Mouse (Mus musculus) lung, adult 18-20 months (tissue): Measurements from ENCODE around the gene Tenm1.

Experiments used
- DNase-seq, 2 experiments: peaks; one replicate each; pipeline ENCODE4 v3.0.0; 2022; ENCODE audit warnings: mixed read lengths in 2 of 2

The Tenm1 gene

DNA sequence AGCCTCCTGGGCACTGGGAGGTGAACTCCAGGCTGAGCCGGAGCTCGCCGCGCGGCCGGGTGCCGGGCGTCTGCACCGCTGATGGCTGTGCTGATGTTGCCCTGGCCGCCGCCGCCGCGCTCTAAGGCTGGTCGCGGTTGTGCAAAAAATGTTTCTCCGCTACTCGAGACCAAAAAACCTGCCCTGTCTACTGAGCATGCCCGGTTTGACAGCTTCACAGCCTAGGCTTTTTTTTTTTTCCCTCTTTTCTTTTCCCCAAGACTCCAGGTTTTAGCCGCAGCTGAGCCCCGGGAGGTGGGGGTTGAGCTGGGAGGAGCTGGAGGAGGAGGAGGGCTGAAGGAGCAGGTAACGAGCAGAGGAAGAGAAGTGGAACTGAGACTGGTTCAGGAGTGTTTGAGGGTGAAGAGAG lies at the start of gene Tenm1:
Gene Tenm1, minus strand, starts transcription at position 272 of the 409 bp plus-strand sequence.
- DNase-seq = no peak

DNA sequence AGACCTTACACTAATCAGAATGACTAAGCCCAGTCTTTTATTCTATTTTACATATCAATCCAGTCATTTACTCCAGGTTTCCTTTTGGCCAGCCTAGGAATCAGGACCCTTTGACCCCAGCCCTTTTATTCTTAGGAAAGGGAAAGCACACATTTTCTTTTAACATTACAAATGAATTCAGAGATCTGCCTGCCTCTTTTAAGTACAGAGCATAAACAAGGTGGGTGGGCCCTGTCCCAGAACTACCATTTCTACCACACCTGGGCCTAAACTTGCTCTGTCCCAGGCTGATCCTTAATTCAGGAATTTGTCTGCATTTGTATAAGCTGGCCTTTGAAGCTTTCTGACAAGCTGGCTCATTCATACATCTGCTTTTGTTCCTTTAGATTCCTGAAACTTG lies 38.4 kb upstream of the Tenm1 start:
- DNase-seq = no peak

DNA sequence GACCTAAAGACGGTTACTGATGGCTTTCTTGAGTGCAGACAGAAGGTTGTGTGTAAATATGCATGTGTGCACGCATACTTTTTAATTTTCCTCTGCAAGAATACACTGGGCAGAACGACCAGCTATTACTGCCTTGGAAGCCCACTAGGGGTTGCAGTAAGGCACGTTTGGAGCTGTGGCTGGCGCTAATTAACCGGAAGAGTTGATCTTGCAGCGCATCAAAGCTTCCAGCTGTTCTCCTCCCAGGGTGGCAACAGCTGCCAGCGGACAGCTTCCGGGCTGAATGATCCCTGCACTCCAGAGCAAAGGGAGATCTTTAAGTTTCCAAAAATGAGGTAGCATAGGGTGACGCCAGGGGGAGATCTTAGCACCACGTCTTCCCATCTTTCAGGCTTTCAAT lies 1.7 kb upstream of the Tenm1 start:
- DNase-seq = no peak

DNA sequence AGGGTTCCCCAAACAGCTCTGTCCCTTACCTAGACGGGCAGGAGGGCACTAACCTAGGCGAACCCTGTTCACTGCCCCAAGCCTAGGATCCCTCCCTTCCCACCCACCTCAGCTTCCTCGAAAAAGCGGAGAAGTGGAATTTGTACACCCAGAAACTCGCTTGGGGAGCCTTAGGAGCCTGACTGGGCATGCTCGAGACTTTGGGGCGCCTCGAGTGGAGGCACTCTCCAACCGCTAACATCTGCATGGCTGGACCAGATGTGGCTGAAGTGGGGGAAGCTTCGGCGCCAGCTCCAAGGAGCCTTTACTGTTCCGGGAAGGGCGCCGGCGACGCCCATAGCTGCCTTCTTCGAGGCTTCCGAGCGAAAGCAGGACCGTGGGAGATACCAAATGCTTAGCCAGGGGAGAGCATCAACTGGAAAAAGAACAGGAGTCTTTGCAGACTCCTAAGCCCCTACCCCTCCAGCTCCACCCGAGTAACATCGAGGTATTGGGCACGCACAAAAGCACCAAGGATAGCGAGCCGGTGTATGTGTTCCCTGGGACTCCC lies 1.1 kb upstream of the Tenm1 start:
- no peak for DNase-seq

DNA sequence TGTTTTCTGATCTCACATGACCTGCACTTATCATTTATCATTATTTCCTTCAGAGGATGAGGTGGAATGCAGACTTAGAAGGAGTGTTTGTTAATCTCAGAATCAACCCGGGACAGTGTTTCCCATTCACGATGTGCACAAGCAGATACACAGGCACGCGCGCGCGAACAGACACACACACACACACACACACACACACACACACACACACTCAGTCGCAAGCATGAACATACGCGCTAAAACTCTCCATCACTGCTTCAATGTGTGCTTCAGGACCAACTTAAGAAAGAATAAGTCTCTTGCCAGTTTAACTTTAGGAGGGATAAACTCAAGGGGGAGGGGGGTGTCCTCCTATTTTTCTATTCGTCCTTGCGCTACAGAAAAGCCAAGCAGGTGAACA lies 411 bp upstream of the Tenm1 start:
- DNase-seq = no peak

DNA sequence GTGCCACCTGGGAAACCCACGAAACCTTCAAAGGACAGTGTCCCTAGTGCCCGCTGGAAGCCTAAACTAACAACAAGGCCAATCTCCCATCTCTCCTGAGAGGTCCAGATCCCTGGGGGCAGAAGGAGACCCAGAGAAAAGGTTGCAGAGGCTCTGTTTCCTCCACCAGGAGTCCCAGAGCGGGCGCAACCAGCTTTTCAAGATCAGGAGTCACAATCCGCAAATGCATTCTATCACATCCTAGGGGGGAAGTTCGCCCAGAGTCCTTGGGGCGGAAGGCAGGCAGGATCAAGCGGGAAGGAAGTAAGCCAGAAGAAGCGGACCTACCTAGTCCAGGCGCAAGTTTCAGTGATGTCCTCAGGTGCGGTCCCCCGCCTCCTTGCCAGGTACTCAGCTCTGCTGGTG lies 963 bp downstream of the Tenm1 start:
- DNase-seq = no peak

DNA sequence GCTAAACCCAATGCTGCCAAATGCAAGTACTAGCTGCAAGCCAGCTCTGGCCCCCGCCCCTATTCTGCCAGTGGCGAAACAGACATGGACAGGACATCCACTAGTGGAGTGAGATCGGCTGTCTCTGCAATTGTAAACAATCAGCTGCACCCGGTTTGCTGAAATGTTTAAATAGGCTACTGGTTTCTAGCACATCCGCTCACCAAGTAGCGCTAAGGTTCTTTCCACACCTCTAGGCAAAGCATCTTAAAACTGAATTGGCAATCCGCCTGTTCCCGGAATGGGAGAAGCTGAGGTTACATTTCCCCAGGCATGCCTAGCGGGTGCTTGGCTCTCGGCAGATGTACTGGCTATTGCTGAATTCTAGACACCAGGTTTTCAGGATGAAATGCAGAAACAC lies 1.8 kb downstream of the Tenm1 start:
- DNase-seq = no peak

DNA sequence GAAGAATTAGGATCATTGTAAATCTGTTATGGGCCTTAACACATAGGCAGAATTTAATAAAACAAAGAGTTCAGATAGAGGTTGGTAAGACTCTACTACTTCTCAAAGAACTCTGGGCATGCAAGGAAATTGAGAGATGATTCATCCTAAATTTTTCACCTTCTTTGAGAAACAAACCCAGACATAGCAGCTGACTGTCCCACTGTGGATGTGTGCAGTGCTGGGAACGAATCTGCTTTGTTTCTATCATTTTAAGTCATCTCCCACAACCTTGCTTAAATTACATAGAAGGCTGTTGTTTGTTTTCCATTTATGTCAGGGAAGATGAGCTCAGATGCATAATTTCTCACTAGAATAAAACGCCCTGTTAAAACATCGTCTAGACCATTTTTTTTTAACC lies 31.0 kb downstream of the Tenm1 start:
- no peak for DNase-seq

DNA sequence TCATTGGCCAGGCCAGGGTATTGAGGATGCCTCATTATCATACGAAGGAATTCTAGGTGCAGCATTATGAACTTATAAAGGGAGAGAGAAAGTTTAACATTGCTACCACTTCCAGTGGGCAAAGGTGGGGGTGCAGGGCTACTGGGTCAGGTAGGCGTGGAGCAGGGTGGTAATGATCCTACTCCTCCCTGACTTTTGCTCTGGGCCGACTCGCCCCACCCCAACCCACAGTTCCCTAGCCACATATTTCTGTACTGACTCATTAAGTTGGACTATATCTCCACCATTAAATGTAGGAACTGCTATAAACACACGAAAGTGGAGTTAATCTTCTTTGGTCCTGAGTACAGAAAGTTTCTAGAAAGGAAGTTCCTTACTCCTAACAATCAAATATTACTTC lies 40.8 kb downstream of the Tenm1 start:
- DNase-seq = no peak

DNA sequence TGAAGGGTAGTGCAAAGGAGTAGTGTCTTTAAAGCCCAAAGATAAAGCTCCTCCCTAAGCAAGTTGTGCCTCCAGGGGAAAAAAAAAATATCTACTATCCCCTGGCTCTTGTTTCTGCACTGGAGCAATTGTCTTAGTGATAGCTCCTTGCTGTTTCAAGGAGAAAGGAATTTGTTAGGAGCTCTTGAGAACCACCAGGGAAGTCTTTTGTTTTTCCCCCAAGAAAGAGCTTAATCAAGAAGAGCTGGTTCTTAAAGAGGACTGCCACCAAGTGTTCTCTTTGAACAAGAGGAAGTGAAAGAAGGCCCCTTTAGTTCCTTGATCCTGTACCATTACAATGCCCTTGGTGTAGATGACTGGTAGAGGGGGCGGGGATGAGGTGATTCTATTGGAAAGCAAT lies 56.4 kb downstream of the Tenm1 start:
- DNase-seq = no peak

DNA sequence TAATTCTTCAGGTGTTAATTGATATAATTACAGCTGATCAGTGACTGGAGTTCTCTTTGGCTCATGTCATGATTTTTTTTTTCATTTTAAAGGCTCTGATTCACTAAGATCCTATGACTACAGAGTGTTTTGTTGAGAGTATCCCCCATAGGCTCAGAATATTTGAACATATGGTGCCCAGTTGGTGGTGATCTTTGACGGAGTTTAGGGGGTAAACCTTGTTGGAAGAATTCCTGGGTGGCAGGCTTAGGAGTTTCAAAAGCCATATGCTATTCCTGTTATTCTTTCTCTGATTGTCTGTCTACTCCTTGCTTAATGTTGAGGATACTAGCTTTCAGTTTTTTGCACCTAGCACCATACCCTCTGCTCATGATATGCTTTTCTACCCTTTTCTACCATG lies 109.6 kb downstream of the Tenm1 start:
- no peak for DNase-seq

DNA sequence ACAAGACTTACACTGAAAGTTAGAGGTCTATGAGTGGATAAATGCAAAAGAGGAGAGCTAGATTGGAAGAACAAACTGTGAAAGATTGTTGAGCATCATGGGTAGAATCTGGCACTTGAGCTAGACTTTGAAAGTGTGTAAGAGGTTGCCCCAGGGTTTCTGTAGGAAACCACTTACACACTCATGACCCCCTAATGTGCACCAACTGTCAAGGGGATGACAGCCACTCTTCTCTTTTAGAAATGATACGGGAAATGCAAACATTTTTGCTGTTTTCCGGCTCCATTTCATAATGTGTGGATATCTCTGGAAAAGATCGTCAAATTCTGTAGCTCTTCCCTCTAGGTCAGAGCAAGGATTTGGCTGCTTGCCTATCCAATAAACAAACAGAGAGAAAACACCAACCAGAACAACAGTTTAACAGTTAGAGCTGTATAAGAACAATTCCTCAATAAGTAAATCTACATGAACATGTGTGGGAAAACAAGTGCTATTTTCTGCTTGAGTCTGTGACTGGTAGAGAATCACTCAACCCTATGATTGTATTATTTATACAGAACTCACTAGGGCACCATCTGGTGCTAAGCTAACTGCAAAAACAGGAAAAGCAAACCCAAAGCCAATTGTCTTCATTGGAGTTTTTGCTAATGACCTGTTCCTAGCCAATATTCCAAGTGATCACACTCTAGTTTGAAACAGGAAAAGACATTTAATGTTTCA lies 111.0 kb downstream of the Tenm1 start:
- DNase-seq = no peak

DNA sequence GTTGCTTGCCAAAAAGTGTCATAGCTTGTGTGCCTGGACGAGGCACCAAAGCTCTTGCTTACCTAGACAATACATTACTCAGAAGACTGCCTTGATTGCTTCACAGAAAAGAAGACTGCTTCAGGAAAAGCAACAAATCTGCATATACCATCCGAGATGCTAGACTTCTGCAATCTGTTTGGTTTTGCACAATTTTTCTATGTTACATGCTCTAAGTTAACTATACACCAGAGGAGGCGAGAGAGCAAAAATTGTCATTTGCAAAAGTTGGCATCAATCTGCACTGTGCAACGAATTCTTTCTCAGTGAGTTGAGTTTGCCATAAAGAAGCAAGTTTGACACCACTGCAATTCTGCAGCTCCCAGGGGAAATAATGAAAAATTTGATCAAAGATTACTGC lies 193.1 kb downstream of the Tenm1 start:
- no peak for DNase-seq

DNA sequence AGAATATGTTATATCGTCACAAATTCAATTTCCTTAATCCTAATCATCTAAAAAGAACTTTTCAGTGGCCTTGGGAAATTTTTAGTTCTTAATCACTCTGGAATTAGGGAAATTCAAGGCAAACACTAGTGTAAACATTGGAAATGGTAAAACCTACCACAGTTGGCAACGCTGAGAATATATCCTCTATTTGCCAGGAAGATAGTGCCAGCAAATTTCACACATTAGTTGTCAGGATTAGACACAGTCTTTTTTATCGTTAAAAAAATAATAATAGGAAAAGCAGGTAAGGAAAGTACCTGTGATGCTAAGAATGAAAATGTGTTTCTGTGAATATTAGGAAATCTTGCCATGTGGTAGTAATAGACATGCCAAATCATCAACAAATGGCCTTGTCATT lies 223.9 kb downstream of the Tenm1 start:
- no peak for DNase-seq

DNA sequence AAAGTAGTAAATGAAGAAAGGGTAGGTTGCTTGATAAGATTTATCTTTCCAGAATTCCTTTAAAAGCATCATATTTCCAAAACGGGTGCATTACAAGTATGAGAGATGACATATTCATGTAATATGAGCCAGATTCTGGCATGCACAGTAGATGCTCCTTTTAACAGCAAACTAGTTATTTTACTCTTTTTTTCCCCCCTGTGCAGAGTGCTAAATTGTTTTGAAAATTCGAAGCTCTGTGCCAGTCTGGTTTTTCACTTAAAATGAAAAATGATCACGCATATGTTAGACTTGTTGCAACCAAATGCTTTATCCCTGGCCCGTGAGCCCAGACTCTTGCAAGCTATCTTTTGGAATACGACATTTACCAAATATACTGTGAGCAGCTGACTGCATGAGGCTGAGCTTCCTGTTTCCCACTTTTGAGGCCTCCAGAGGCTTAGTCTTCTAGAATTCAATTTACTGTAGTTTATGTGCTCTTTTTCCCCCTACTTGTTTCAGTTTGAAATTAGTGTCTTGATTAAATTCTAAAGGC lies 226.6 kb downstream of the Tenm1 start:
- DNase-seq = no peak

DNA sequence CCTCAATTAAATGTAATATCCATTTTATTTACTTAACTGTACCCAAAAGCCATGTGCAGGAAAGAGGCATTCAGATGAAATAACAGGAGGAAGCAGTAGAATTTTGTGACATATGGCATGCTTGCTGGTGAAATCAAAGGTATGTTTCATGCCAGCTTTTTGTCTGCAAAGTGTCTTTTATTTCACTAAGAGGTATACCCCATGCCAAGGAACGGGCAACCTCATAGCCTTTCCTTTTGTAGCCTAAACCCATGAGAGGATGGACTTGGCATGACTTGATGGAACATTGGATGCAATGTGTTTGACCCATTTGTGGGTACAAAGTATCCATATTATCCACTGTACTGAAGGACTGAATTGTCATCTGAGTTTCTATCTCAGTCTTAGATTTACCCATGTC lies 246.0 kb downstream of the Tenm1 start:
- DNase-seq = no peak

DNA sequence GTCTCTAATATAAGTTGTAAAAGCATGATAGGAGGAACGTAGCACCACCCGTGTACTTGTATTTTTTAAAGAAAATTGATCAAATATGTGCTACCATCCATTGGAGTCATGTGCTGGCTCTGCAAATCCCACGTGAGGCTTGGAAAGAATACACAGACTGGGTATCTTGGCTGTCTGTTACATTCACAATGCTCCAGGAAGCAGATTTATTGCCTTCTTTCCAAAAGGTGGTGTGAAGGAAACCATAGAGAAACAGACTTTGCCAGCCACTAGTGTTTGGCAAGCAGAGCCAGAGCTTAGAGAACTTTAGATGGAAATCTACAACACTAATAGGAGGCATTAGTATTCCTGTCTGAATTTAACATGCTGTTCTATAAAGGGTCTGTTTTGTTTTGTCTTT lies 277.4 kb downstream of the Tenm1 start:
- DNase-seq = no peak

DNA sequence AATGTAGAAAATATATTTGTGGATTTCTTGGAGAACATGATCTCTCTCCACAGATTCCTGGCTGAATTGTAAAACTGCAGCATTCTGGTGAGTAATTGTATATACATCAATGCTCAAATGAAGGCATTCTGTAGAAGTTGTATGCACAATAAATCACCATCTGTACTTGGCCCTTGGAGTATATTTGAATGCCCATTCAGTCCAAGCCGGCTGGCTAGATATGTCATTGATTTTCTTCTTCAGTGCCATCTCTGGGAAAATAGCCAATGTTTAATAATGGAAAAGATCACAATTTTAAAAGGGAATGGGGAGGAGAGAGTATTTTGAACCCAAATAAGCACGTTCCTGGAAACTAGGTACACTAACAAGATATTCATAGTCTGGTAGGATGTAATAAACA lies 299.2 kb downstream of the Tenm1 start:
- DNase-seq = no peak

DNA sequence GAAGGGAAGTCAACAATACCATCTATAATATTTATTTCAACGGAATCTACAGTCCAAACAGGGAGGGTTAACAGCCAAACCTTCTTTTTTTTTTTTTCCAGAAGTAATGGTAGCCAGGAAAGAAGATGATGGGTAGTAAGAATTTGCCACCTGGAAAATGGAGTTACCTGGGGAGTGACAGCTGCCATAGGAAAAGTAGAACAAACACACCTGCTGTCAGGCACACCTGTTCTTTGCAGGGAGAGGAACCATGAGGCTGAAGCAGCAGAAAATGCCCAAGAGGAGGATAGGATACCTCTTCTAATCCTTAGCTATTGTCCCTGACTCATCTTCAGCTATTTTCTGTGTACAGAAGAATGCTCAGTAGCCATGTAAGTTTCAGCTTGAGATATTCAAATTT lies 306.4 kb downstream of the Tenm1 start:
- no peak for DNase-seq

DNA sequence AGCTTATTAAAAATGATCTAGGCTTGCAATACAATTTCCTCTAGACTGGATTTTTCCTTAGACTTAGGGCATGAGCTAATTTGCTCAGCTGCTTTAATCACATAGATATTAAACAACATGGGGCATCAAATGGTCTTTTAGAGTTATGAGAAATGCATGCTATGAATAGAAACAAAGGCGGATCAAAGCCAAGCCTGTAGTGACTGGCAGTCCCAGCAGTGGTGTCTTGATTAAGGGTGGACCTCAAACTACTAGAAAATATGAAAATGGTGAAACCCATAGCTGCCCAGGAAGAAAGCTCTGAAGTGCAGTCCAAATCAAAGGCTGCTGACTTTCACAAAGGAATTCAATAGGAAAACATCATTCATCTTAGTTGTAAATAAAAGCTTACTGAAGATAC lies 306.9 kb downstream of the Tenm1 start:
- DNase-seq = no peak

DNA sequence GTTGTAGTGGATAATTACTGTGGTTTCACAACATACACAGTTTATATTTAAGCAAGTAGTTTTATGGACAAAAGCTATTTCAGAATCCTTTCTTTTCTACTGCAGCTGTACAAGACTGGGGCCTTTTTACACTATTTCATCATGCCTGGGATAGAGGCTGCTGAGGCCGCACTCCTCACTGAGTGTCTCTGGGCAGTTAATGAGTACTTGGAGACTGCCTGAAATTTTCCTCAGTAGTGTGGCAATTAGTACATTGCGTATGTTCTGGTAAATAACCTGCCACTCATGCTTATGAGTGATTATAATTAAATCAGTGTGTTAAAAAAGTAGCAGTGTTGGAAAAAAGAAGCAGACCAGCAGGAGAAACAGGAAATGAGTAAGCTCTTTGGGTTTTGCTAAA lies 442.8 kb downstream of the Tenm1 start:
- DNase-seq = no peak

DNA sequence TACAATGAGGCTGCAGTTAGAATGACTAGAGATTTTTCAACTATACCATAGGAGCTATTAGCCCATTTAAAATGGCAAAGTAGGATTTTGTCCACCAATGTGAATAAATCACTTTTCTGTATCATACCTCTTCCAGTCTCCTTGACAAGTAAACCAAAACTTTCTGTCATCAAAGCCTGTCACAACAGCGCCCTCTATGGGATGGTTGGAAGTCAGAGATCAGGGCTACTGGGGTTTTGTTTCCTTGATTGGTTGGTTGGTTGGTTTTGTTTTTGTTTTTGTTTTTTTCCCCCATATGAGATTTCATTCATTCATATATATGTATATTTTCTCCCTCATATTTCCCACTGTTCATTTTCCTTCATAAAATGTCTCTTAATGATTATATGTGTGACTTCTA lies 455.4 kb downstream of the Tenm1 start:
- peak in 1 of 2 experiments; percentile 1 for DNase-seq

DNA sequence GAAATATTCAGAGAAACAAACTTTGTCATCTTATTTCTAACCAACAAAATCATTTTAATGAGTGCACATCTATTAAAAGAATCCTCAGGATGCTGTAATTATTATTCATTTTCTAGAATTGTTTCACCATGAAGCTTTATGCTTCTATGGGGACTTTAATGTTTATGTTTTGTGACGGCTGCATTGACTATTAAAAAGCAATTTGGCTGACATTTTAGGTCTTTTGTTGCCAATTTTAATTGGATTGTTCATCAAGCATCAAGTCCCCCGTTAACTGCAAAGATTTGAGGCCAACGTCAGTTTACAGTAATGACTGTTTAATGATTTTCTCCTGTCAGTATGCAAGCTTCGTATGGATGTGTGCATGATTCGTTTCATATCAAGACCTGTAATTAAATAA lies 461.3 kb downstream of the Tenm1 start:
- DNase-seq = no peak

DNA sequence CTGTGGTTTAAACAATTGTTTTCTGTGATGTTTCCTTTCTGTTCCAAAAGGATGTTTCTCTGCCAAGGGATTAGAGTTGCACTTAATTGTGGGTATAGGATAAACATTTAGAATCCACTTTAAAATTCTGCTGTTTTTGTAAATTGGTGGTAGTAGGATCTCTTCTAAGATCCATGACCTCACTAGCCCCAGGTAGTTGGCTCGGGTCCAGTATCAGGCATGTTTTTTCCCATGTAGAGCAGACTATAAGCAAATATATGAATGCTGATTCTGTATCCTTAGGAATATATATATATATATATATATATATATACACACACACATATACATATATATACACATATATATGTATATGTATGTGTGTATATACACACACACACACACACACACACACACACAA lies 567.2 kb downstream of the Tenm1 start:
- no peak for DNase-seq

DNA sequence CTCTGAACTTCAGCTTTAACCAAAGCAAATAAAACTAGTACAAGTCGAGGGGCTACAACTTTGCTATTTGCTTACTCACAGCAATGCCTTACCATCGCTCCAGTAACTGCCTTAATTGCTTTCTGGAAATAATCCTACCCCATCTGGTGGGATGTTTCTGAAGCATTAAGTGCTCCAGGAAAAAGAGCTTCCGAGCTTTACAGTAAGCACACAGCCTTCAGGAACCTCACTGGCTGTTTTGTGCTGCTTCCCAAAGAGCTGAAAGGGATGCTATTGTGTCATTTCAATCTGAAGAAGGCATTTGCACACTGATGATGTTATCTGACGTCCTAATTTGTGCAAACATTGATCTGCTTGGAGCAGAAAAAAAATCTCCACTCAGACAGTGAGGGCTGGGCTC lies 647.4 kb downstream of the Tenm1 start:
- no peak for DNase-seq
